Mouse (Mus musculus) urinary bladder, postnatal 4 days (tissue): Measurements from ENCODE around the gene Ssc5d.
"Not testable (repeated sequence)": the region's sequence is repeated elsewhere in the genome, so short reads cannot be mapped to it uniquely, and the experiment has no call there.

ENCODE experiments used
- DNase-seq, 2 experiments: peaks; one replicate each; pipeline ENCODE4 v3.0.0; 2021 to 2022; ENCODE audit warnings: low spot score in 2 of 2

Ssc5d gene

GRCm38 (mm10) chr7:4925441-4926381 lies at the start of gene Ssc5d:
TSS of gene Ssc5d (plus strand) at chr7:4925785.
- DNase-seq, result peak in 1 of 2 experiments; percentile 65

GRCm38 (mm10) chr7:4876753-4877221 lies 48.8 kb upstream of the Ssc5d start, which contains the start of gene Isoc2a:
TSS of gene Isoc2a (plus strand) at chr7:4877153.
- DNase-seq, result peak; percentile 86 to 88

- DNase-seq, result no peak
Measured at GRCm38 (mm10) chr7:4877226-4877625, 48.4 kb upstream of the Ssc5d start.

DNA sequence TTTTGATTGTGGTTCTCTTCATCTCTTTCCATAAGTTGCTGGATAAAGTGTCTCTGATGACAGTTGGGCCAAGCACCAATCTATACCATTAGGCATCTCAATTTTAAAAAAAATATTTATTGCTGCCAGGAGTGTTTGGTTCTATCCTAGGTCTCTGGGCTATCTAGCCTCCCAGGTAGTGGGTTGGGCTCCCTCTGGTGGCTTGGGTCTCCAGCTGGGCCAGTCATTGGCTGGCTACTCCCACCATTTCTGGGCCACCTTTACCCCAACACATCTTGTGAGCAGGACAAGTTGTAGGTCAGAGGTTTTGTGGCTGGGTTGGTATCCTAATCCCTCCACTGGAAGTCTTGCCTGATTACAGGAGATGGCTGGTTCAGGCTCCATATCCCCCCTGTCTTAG lies 47.4 kb upstream of the Ssc5d start:
- DNase-seq, result no peak

DNA sequence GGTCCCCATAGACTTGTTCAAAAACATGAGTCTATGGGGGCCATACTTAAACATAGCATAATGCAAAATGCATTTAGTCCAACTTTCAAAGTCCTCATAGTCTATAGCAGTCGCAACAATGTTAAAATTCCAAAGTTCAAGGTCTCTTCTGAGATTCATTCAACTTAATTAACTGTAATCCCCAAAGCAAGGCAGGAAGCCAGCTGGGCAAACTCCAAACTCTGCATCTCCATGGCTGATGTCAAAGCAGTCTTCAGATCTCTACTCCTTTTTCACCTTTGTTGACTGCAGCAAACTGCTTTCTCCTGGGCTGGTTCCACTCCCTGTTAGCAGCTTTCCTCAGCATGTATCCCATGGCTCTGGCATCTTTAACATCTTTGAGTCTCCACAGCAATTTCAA lies 46.5 kb upstream of the Ssc5d start:
- DNase-seq, result not testable (repeated sequence)

GRCm38 (mm10) chr7:4886680-4887079 lies 38.9 kb upstream of the Ssc5d start:
- no peak for DNase-seq

DNA sequence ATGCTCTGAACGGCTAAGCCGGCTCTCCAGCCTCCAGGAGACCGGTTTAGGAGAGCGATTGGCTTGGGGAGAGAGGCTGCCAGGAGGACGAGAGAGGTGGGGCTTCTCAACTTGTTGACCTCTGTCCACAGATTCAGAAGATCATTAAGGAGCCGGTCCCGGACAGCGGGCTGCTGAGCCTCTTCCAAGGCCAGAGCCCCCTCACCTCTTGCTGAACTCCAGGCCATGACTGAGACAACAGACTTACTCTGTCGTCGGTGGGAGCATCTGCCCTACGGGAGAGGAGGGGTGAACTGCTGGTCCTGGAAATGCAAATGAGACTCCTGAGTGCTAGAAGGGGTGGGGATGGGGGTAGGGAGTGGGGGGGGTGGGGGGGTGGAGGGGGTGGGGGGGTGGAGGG lies 30.4 kb upstream of the Ssc5d start:
- no peak for DNase-seq

GRCm38 (mm10) chr7:4898851-4899648 lies 26.5 kb upstream of the Ssc5d start:
- DNase-seq, result no peak

DNA sequence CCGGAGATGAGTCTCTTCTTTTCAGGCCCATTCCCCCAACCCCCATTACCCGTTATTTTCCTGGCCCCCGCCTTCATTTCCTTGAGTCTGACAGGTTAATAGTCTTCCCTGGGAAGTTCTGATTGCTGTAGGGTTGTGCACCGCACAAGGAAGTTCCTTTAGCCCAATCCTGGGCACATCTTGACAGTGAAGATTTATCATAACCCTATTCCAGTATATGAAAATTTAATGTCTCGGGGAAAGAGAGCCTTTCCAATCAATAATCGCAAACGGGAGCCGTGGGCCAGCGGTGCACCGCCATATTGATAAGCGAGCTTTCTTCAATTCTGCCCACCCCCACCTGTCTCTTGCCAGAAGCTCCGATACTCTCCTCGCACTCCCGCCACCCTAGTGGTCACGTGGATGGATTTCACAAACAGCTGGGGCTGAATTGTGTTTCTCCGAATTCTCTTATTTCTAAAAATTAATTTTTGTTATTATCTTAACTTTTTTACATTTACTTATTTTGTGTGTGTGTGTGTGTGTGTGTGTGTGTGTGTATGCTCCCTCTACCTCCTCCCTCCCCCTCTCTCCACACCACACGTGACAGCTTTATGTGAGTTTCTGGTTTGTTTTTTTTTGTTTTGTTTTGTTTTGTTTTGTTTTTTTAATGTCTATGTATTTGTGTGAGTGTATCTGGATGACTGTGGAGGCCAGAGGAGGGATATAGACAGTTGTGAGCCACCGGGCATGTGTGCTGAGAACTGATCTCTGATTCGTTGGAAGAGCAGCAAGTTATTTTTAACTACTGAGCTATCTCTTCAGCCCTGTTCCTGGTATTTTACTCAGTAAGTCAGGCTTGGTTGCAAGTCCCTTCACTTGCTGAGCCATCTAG lies 25.7 kb upstream of the Ssc5d start:
- no peak for DNase-seq

- no peak for DNase-seq
Measured at GRCm38 (mm10) chr7:4900523-4900851, 25.1 kb upstream of the Ssc5d start.

DNA sequence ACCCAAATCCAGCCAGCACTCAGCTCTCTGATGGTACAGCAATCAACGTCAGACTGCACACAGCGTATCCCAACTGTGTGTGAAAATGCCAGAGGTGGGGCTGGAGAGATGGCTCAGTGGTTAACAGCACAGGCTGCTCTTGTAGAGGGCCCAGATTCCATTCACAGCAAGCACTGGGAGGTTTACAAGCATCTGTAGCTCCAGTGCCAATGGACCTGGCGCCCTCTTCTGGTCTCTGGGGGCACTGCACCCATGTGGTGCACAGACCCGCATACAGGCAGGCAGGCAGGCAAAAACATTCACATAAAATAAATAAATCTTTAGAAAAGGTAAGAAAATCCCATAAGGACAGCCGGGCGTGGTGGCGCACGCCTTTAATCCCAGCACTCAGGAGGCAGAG lies 24.4 kb upstream of the Ssc5d start:
- DNase-seq, result no peak

- DNase-seq, result no peak
Measured at GRCm38 (mm10) chr7:4902404-4902803, 23.2 kb upstream of the Ssc5d start.

GRCm38 (mm10) chr7:4906466-4906950 lies 19.1 kb upstream of the Ssc5d start, which contains the start of gene Gm36210:
TSS of gene Gm36210 (minus strand) at chr7:4906516.
- no peak for DNase-seq

DNA sequence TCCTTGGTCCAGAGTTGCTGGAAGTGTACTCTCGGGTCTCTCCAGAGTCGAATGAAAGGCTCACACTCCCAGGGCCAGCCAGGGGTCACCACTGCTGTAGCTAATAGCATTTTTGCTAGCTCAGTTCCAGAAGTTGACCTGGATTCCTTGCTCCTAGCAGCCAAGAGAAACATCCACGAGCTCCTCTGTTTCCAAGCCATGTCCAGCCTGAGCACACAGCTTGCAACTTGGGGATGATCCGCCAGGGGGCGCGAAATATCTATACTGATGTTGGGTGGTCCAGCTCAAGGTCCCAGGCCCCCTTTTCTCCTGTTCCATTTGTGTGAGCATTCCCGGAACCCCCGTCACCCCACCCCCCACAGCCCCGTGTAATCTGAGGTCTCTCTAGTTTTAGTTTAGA lies 14.0 kb upstream of the Ssc5d start:
- DNase-seq, result peak; percentile 64 to 77

GRCm38 (mm10) chr7:4912248-4912647 lies 13.3 kb upstream of the Ssc5d start:
- no peak for DNase-seq

- DNase-seq, result peak; percentile 92 to 93
Measured at GRCm38 (mm10) chr7:4915007-4915665, 10.4 kb upstream of the Ssc5d start, which contains the start of gene Zfp628. TSS of gene Zfp628 (plus strand) at chr7:4915217.

GRCm38 (mm10) chr7:4915669-4916416 lies 9.7 kb upstream of the Ssc5d start:
- no peak for DNase-seq

DNA sequence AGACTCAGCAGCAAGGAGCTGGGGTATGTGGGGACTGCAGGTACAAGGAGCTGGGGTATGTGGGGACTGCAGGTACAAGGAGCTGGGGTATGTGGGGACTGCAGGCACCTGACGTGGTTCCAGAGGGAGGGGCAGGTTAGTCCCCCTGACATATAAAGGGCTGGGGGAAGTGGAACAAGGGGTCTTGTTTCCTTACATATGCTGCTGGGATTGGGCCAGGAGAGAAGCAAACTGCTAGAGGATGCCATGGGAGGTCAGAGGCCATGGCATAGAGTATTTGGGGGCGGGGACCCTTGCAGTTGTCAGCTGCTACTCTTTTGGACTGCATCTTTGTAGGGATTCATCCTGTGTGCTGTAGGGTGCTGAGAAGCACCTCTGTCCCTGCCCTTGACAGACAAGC lies 8.1 kb upstream of the Ssc5d start:
- no peak for DNase-seq

DNA sequence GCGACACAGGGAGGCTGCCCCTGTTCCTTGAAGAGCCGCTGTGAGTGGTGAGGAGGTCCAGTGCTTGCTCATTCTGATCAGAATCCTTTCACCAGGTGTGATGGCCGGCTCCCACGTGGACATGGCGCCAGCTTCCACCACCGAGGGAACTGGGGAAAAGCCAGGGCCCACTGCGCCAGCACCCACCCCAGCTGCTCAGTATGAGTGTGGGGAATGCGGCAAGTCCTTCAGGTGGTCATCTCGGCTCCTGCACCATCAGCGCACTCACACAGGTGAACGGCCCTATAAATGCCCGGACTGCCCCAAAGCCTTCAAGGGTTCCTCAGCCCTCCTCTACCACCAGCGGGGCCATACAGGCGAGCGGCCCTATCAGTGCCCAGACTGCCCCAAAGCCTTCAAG lies 6.9 kb upstream of the Ssc5d start:
- no peak for DNase-seq

- DNase-seq, result no peak
Measured at GRCm38 (mm10) chr7:4919096-4919495, 6.5 kb upstream of the Ssc5d start.
